Mouse (Mus musculus): ENCODE measurements around the gene Mchr1. TPM values are rescaled to one million over a fixed set of nuclear protein-coding genes. Genes with fewer than 3 reads are reported as not detected.

Gene Mchr1
- not detected for polyA plus RNA-seq (2017; shearing (Covaris generic))

DNA sequence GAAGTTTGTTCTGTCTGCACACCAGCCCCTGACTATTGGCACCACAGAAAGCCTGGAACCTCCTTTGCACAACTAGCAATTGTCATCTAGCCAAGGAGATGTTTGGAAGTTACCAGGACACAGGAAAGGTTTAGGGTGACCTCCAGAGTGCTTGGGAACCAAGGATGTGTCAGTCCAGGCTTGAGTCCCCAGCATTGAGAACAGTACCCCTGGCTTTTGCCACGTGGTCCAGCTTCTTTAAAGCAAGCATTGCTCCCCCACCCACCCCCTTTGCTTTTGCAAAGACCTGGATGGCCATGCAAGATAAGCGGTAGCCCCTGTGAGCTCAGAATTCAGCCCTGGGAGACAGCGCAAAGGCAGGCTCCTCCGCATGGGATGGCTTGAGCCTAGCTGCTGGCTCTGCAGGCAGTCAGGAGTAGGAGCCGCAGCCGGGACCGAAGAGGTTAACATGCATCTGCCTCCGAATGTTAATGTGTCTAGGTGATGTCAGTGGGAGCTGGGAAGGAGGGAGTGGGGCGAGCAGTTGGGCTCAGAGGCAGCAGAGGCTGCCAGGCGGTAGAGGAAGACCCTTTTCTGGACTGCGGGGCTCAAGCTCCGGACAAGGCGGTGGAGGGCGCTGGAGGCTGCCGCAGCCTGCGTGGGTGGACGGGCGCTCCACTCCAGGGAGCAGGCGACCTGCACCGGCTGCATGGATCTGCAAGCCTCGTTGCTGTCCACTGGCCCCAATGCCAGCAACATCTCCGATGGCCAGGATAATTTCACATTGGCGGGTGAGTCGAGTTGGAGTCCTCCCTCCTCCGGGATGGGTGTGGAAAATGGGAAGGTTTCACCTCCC, at the start of gene Mchr1:
Mchr1 (plus strand) TSS at position 414 of the 835 bp plus-strand sequence.

DNA sequence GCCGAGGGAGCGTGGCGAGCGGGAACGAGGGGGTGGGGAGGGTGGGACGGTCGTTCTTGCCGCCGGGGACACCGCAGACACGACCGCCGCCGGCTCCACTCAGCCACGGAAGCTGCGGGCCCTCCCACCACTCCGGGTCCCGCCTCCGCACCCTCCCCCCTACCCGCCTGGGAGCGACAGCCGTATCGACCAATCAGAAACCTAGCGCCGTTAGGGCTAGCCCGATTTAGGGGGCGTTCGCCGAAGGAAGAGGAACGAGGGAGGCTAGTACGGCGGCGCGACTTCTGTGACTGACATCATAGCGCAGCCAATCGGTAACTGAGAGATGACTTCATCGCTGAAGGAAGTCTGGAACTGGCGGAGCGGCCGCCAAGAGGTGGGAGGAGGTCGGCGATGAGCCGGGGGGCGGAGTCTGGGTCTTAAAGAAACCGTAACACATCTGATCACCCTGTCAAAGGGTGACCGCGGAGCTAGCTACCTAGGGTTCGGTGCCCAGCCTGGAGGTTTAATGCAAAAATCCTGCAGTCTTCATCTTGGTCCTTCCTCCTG, 44.6 kb upstream of the Mchr1 start, which contains the start of gene Mrtfa:
Mrtfa (minus strand) TSS at position 128 of the 549 bp plus-strand sequence.

Other genes with a start within 250 kb of the Mchr1 start
- gene Mrtfa, start 44.7 kb upstream of the Mchr1 start, polyA plus RNA-seq (2017; shearing (Covaris generic)), result 65.4 TPM
- gene Slc25a17, start 125.3 kb downstream of the Mchr1 start, polyA plus RNA-seq (2017; shearing (Covaris generic)), result 51.6 TPM
- gene St13, start 164.6 kb downstream of the Mchr1 start, polyA plus RNA-seq (2017; shearing (Covaris generic)), result 99.8 TPM
- gene Xpnpep3, start 164.6 kb downstream of the Mchr1 start, polyA plus RNA-seq (2017; shearing (Covaris generic)), result 7.6 TPM
- gene Dnajb7, start 172.8 kb downstream of the Mchr1 start, polyA plus RNA-seq (2017; shearing (Covaris generic)), result 1.1 TPM
- 247 TPM for gene Rbx1, start 230.8 kb downstream of the Mchr1 start, polyA plus RNA-seq (2017; shearing (Covaris generic))

Measured in effector memory CD4-positive, alpha-beta T cell, adult 5 months (primary cell).